Mouse (Mus musculus): Measurements from ENCODE around the gene Smco2.

- TF ChIP-seq GATA1 (IDR thresholded peaks at IDR 0.05; ENCODE audit: low read length) (no peak), TAL1 (IDR thresholded peaks at IDR 0.05; ENCODE audit: low read length) (no peak)
Measured at GRCm38 (mm10) chr6:146890633-146891032, 40.7 kb downstream of the Smco2 start.
